Mouse (Mus musculus) induced T-regulatory cell, adult 2 months (primary cell): ENCODE results near the gene Prss57.

Source experiments
- DNase-seq: peaks from one replicate; pipeline ENCODE4 v3.0.0-alpha.2; 2012; ENCODE audit warnings: low read depth

The Prss57 gene

DNA sequence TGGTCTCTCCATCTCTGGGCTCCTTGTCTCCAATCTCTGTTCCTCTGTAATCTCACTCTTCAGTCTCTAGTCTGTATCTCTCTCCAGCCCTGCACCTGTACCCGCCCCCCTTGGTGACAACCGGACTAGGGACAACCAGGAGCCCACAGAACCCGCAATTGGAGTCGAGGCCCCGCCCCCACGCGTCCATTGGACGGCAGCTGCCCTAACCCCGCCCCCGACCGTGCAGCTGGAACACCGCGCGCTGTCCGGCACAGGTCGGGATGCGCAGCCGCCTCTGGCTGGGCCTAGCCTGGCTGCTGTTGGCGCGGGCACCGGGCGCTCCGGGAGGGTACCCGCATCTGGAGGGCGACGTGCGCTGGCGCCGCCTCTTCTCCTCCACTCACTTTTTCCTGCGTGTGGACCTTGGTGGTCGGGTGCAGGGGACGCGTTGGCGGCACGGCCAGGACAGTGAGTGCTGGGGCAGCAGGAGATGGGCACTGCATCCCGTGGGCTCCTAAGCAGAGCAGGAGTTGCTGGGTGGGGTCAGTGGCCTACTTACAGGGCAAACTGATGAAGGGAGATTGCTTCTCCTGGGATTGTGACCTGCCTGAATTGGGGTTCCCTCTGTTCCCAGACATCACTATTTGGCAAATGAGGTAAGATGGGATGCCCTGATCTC is 35.8 kb downstream of the Prss57 start, which contains the start of gene Fgf22:
Gene Fgf22, plus strand, starts transcription at position 221 of the 661 bp plus-strand sequence.
- peak; percentile 66 for DNase-seq

DNA sequence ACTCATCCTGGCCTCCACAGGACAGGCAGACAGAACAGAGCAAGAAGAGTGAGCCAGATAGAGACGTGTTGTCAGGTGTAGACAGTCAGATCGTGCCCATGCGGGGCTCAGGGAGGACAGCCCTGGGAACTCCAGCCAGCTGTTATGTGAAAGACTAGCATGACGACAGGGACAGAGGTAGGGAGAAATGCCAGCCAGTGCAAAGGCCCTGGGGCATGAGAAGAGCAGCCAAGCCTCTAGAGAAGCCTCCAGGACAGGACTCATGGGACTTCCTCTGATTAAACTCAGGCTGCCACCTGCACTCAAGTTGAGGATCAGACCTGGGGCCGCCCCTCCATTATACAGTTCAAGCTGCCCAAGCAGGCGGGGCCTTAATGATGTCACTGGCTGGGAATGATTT is 42.3 kb downstream of the Prss57 start:
- no peak for DNase-seq

DNA sequence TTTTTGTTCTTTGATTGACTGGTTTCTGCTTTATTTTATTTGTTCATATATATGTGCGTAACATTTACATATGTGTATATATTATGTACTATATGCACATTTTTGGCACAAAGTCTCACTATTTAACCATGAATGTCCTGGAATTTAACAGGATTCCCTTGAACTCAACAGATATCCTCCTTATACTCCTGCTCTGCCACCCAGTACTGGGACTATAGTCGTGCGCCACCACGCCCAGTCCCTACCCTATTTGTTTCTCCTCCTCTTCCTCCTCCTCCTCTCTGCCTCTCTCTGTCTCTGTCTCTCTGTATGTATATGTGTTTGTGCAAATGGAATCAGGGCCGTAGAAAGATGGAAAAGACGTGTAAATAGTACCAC is 44.0 kb downstream of the Prss57 start:
- no peak for DNase-seq

DNA sequence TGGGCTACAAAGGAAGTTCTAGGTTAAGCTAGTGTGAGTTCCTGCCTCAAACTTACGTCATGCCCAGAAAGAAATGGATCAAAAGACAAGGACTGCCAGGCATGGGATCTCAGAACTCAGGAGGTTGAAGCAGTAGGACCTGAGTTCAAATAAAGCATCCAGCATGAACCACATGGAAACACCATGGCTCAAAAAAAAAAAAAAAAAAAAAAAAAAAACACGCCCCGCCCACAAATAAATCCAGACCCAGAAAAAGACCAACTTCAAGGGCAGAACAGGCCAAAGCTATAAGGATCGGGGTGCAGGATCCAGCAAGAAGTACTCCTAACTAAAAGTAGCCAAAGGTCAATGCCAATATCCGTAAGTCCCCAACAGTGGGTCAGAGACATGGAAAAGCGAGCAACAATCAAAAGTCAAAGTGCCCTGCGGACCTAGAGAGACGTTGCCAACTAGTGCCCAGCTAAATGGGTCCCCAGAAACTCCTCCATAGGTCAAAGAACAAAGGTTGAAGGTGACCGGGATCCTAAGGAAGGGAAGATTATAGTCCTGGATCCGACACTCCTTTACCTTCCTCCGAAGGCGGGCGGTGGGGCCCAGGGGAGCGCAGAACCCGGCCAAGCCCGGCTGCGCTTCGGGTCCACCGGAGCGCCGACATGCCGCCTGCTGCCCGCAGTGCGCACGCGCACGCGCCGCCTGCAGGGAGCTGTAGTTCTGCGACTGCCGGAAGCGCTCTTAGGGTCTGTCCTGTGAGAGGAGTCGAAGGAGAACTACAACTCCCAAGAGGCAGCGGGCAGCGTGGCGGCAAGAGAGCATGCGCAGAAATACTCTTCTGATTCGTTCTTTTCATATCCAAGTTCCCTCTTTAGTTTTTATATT is 44.6 kb downstream of the Prss57 start, which contains the start of gene Polrmt:
Gene Polrmt, minus strand, starts transcription at position 684 of the 876 bp plus-strand sequence.
- DNase-seq: peak; percentile 98

DNA sequence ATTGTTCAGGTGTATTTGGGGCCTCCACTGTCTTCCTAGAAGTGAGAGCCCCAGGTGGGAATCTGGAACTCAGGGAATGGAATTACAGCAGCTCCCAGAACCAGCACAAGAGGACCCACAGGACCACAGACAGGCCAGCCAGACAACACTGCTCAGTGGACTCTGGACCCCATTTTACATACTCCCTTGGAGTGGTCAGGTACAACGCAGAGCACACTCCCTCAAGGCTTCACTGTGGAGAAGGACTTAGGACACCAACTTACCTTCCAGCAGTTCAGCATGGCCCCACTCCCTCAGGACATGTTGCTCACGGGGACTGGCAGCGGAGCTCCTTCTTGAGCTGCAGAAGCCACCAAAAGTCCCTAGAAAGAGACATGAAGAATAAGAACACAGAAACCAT is 45.4 kb downstream of the Prss57 start:
- DNase-seq: no peak

DNA sequence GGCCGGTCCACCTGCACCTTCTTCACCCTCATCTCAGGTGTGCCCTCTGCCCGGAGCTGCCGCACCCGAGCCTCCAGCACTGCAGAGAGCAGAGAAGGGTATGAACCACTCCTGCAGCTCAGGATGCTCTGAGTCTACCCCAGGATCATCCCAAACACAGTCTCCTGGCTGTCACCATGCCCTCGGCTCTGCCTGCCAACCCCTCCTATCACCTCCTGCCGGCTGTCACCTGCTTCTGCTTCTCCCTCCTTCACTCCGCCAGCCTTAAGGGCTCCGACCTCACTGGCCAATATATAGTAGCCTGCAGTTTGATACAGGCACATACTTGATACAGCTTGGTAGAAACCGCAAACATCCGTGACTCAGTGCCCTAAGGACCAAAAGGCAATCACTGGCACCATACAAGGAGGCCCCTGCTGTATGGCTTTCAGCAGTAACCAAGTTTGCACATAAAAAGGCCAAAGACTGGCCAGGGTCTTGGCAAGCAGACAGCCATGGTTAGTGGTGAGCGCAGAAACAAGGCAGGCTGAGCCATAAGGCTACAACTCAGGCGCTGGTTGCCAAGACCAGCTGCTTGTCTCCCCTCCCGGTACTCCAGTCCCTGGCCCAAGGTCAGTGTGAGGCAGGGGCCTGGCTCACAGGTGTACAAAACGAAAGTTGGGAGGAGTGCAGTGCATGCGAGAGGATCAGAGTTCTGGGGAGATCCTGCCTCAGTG is 47.0 kb downstream of the Prss57 start:
- DNase-seq: no peak

DNA sequence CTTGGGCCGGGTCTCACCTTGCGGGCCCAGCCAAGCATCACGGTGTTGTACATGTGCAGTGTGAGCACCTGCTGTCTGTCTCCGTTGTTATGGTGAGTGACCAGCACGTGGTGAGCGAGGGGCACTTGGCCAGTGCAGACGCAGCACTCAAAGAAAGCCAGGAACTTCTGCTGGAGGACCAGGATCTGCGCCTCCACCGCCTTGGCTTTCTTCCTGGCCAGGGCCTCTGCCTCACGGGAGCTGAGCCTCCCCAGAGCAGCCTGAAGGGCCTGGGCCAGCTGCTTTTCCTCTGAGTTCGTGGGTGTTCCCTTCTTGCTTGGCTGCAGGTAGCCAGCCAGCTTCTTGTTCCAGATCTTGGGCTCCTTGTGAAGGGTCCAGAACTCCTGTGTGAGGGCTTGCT is 47.6 kb downstream of the Prss57 start:
- DNase-seq: no peak

DNA sequence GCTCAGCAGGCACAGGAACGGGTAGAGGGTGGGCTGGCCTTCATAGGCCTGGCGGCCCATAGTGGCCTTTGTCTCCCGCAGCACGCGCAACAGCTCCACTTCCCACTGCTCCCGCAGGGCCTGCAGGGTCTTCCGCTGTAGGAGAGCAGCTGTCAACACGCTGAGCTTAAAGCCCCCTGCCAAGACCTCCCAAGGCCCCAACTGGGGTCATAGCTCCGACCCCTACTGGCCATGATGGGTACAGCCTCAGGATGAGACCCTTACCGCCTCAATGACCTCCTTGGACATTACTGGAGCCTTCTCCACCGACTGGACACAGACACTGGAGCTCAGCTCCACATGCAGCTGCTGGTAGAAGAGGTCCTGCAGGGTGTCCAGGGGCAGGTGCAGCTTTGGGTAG is 49.9 kb downstream of the Prss57 start:
- DNase-seq: no peak

DNA sequence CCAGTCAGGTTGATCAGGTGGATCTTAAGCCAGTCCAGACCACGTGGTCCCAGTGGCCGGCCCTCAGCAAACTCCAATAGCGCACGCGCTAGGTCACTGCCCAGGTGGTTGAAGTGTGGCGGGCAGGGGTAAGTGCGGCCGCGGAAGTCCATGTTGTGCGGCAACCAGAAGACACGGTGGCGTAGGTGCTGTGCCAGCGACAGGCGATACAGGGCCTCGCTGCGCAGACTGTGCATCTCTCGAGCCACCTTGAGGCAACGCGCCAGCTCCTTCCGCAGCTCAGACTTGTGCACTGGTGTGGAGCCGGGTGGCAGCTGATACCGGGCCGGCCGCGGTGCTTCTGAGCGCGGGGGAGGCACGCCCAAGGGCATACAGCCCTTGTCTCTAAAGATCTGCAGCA is 51.5 kb downstream of the Prss57 start:
- no peak for DNase-seq

DNA sequence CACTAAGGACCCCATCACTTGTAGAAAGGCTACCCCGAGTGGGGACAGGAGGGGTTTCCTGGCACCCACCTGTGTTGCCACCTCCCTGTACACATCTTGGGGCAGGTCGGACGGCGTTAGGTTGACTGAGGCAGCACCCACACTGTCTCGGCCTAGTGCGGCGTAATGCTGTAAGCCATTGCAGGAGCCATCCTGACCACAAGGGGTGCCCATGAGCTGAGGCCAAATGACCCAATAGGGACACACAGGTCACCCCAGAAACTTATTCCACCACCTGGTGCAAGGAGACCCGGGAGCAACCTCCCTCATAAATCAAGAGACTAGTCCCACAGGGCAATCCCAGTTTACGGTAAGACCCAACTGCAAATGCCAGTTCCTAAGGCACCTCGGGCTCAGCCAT is 52.5 kb downstream of the Prss57 start:
- DNase-seq: peak; percentile 53

DNA sequence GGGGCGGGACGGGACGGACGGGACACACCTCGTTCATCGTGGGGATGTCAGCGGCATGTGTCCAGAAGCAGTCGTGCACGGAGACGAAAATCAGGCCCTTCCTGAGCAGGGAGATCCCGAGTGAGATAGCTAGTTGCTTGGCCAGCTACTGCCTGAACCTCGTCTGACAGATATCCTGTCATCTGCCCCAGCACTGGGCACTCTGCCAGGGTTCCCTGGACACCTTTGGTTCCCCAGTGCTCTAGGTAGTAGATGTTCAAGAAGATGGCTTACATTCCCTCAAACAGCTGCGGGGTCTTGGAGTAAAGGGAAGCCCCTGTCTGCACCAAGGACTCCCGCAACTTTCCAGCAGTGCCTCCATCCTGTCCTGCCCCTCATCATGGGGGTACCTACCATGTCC is 54.1 kb downstream of the Prss57 start:
- DNase-seq: no peak

DNA sequence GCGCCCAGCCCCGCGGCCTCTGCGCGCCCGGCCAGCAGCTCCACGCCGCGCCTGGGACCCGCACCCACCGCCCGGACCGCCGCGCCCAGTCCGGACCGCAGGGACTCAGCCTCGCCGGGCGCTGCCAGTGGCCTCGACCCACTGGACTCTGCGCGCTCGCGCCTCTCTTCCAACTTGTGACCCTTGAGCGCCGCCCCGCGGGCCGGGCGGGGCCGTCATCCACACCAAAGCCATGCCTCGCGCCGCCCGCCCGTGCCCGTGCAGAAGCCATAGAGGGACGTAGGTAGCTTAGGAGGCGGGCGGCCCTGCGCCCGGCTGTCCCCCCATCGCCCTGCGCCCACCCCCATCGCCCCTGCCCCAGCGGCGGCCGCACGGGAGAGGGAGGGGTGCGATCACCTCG is 55.4 kb downstream of the Prss57 start:
- DNase-seq: no peak

DNA sequence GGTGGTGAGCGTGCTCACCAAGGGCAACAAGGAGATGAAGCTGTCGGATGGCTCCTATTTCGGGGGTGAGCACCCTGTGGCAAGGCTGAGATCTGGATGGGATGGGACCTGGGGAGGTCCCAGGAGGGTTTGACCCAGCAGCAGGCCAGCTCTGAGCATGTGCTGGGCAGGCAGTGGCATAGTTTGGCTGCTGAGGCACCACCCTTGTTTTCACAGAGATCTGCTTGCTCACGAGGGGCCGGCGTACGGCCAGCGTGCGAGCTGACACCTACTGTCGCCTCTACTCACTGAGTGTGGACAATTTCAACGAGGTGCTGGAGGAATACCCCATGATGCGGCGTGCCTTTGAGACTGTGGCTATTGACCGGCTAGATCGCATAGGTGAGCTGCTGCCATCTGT is 56.9 kb downstream of the Prss57 start:
- DNase-seq: no peak

DNA sequence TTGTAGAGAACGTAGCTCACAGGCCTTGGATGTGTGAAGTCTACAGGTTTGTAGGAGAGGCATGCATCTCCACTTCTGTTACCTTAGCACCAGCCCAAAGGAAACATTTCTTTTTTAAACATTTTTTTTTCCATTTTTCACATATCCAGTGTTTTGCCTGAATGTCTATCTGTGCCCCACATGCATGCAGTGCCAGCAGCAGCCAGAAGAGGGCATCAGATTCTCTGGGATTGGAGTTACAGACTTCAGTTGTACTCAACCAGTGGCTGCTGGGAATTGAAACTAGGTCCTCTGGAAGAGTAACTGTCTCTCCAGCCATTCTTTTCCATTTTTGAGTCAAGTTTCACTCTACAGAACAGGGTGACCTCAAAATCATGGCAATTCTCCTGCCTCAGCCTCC is 58.3 kb downstream of the Prss57 start:
- DNase-seq: peak; percentile 62
